Mouse (Mus musculus): ENCODE data around the gene Lrfn3.

GRCm38 (mm10) chr7:30323795-30324194 lies 38.8 kb downstream of the Lrfn3 start, which contains the start of gene Sdhaf1:
- TF ChIP-seq EP300 (IDR thresholded peaks at IDR 0.05; ENCODE audit: low read depth) (no peak), CTCF (IDR thresholded peaks at IDR 0.05; ENCODE audit: low read depth) (no peak)

Data from liver, postnatal 0 days (tissue).